In genomic region chr13:43286836-43287235, GRCm38 (mm10) we compare ENCODE assay signal across 27 mouse cellular contexts. TPM values are rescaled to one million over a fixed set of nuclear protein-coding genes. Genes with fewer than 3 reads are reported as not detected.
DNase-seq lines count a peak whose midpoint lies in the region; ATAC-seq and TF ChIP-seq lines count a peak whose summit lies in the region.
"Had no signal": no experiment of that assay in that cellular context is flagged by ENCODE, and none has a peak within 500 bp of the region (broad histone marks: within the 10 kb centered on the region; RNA-seq: fewer than 3 reads in every experiment).

No protein-coding gene starts in this region.

- 70% methylated on average over 7 of the region's 7 CpGs for WGBS in cerebellum, adult 2 months
- 66% methylated on average over 7 of the region's 7 CpGs for WGBS in lung, postnatal 0 days
- WGBS in kidney, embryonic 15.5 days, result 65% methylated on average over 7 of the region's 7 CpGs

- H3K9me3 ChIP-seq in lung, postnatal 0 days (ENCODE audit: low read length), result no peaks in the 10 kb centered on the region
- H3K9me3 ChIP-seq in kidney, embryonic 15.5 days (replicated peaks), result no peaks in the 10 kb centered on the region; the same call in 1 of the 2 replicates
- H3K9me3 ChIP-seq: embryonic facial prominence, embryonic 10.5 days; embryonic facial prominence, embryonic 13.5 days; forebrain, embryonic 12.5 days; heart, embryonic 15.5 days; hindbrain, embryonic 10.5 days; intestine, embryonic 15.5 days had no signal

- H3K27me3 ChIP-seq in cerebellum, adult 2 months (ENCODE audit: control insufficient read depth, insufficient read depth, low read length), result no peaks in the 10 kb centered on the region
- H3K27me3 ChIP-seq in lung, postnatal 0 days (replicated peaks; ENCODE audit: insufficient read depth, low read length), result no peaks in the 10 kb centered on the region
- H3K27me3 ChIP-seq in kidney, embryonic 15.5 days, result no peaks in the 10 kb centered on the region
- H3K27me3 ChIP-seq: embryonic facial prominence, embryonic 13.5 days; forebrain, embryonic 12.5 days; heart, embryonic 12.5 days; heart, embryonic 15.5 days; hindbrain, embryonic 13.5 days; intestine, embryonic 15.5 days; Patski had no signal

- H3K4me2 ChIP-seq in lung, postnatal 0 days (replicated peaks; ENCODE audit: low read depth, low read length), result no peak overlapping the region
- H3K4me2 ChIP-seq in kidney, embryonic 15.5 days, result no peak overlapping the region
- H3K4me2 ChIP-seq: embryonic facial prominence, embryonic 13.5 days; forebrain, embryonic 12.5 days; heart, embryonic 12.5 days; heart, embryonic 15.5 days; hindbrain, embryonic 13.5 days; intestine, embryonic 15.5 days had no signal

- H3K36me3 ChIP-seq in lung, postnatal 0 days (ENCODE audit: insufficient read depth, low read length), result no peaks in the 10 kb centered on the region
- no peaks in the 10 kb centered on the region for H3K36me3 ChIP-seq in kidney, embryonic 15.5 days
- H3K36me3 ChIP-seq: embryonic facial prominence, embryonic 10.5 days; embryonic facial prominence, embryonic 13.5 days; forebrain, embryonic 12.5 days; heart, embryonic 12.5 days; heart, embryonic 15.5 days; hindbrain, embryonic 10.5 days; hindbrain, embryonic 13.5 days; intestine, embryonic 15.5 days had no signal

- no peak for TF ChIP-seq CTCF in cerebellum, adult 2 months (IDR thresholded peaks at IDR 0.05; ENCODE audit: borderline replicate concordance, insufficient read depth, low read depth, low read length)
- TF ChIP-seq CTCF in lung, postnatal 0 days (IDR thresholded peaks at IDR 0.05), result no peak

- H3K27ac ChIP-seq in cerebellum, adult 2 months (ENCODE audit: insufficient read depth, low read length), result peak overlapping the region; percentile 83
- H3K27ac ChIP-seq in lung, postnatal 0 days (ENCODE audit: low read length), result no peak overlapping the region
- no peak overlapping the region for H3K27ac ChIP-seq in kidney, embryonic 15.5 days
- H3K27ac ChIP-seq: embryonic facial prominence, embryonic 10.5 days; embryonic facial prominence, embryonic 13.5 days; forebrain, embryonic 12.5 days; heart, embryonic 15.5 days; hindbrain, embryonic 10.5 days; hindbrain, embryonic 13.5 days; intestine, embryonic 15.5 days had no signal

- no peak overlapping the region for H3K9ac ChIP-seq in lung, postnatal 0 days (replicated peaks; ENCODE audit: low read depth)
- no peak overlapping the region for H3K9ac ChIP-seq in kidney, embryonic 15.5 days
- H3K9ac ChIP-seq: embryonic facial prominence, embryonic 13.5 days; forebrain, embryonic 12.5 days; heart, embryonic 12.5 days; heart, embryonic 15.5 days; hindbrain, embryonic 13.5 days; intestine, embryonic 15.5 days had no signal

- no peak for TF ChIP-seq POLR2A in cerebellum, adult 2 months (IDR thresholded peaks at IDR 0.05; ENCODE audit: borderline replicate concordance, insufficient read depth, low read length)

- peaks cover 36% of the 10 kb centered on the region for H3K4me1 ChIP-seq in cerebellum, adult 2 months (ENCODE audit: control insufficient read depth, insufficient read depth, low read length)
- no peaks in the 10 kb centered on the region for H3K4me1 ChIP-seq in lung, postnatal 0 days (ENCODE audit: insufficient read depth, low read depth, low read length)
- H3K4me1 ChIP-seq in kidney, embryonic 15.5 days, result no peaks in the 10 kb centered on the region
- H3K4me1 ChIP-seq: intestine, embryonic 15.5 days had no signal

- H3K4me3 ChIP-seq in cerebellum, adult 2 months (replicated peaks; ENCODE audit: insufficient read depth, low read depth, low read length), result no peak overlapping the region
- no peak overlapping the region for H3K4me3 ChIP-seq in lung, postnatal 0 days (ENCODE audit: low read depth, low read length)
- no peak overlapping the region for H3K4me3 ChIP-seq in kidney, embryonic 15.5 days (replicated peaks)
- H3K4me3 ChIP-seq: embryonic facial prominence, embryonic 10.5 days; embryonic facial prominence, embryonic 13.5 days; erythroblast, embryonic 14.5 days; forebrain, embryonic 12.5 days; heart, embryonic 12.5 days; heart, embryonic 15.5 days; hindbrain, embryonic 10.5 days; hindbrain, embryonic 13.5 days; intestine, embryonic 15.5 days had no signal

- ATAC-seq in lung, postnatal 0 days, result no peak
- no peak for ATAC-seq in kidney, embryonic 15.5 days (replicated peaks; ENCODE audit: low FRiP score)
- ATAC-seq: forebrain, embryonic 16.5 days; hindbrain, embryonic 16.5 days; intestine, embryonic 15.5 days; Patski had no signal

- DNase-seq in cerebellum, adult 2 months, result no peak
- DNase-seq in cerebellum, adult 8-10 months, result no peak
- DNase-seq in 3134 (ENCODE audit: extremely low read depth, insufficient read length, low spot score) (peak; percentile 51), NIH3T3 (ENCODE audit: low read depth) (peak; percentile 60)
- no peak for DNase-seq in lung, postnatal 0 days (ENCODE audit: low spot score)
- DNase-seq: adrenal gland, postnatal 10 days; adrenal gland, postnatal 36 days; cerebellum, postnatal 10 days; embryo, embryonic 11 days; gastrocnemius, postnatal 25 days; heart, adult 18-20 months; heart, postnatal 10 days; heart, postnatal 36 days; kidney, adult 11 months had no signal

- no peak for TF ChIP-seq EP300 in lung, postnatal 0 days (IDR thresholded peaks at IDR 0.05)

RNA-seq across cellular contexts. Expression of gene Gfod1, which starts 17.1 kb away (rescaled TPM):
- 47.5 and 53.1 TPM in 2 replicates for polyA plus RNA-seq in cerebellum, adult 2 months (2012; rRNA removed)
- polyA plus RNA-seq in lung, postnatal 0 days (2015; fragmentation: Nextera tagmentation; extraction: Ambion mirVana), result 1.6 and 2.0 TPM in 2 replicates
- 0.28 and 0.65 TPM in 2 replicates for polyA plus RNA-seq in kidney, embryonic 15.5 days (2015; fragmentation: Nextera tagmentation; extraction: Ambion mirVana)

Comparison
In these comparisons a context has a peak if more than half of its experiments do, and no peak if none do; other contexts are left out.
1. DNase-seq: peak in 3134 (single experiment) and NIH3T3 (single experiment); none in cerebellum, adult 2 months (0 of 2), cerebellum, adult 8-10 months (single experiment) and lung, postnatal 0 days (single experiment).
2. RNA of gene Gfod1, which starts 17.1 kb away (polyA plus RNA-seq): 47.5 to 53.1 TPM in cerebellum, adult 2 months; 1.6 to 2.0 TPM in lung, postnatal 0 days and 0.28 to 0.65 TPM in kidney, embryonic 15.5 days; every median in the first group is over 10 times any median in the second.